Mouse (Mus musculus): ENCODE measurements around the gene Ndufb4.

Gene Ndufb4

GRCm38 (mm10) chr16:37629011-37629410, 25.2 kb downstream of the Ndufb4 start:
- DNase-seq = no peak

GRCm38 (mm10) chr16:37628336-37628735, 25.9 kb downstream of the Ndufb4 start:
- no peak for DNase-seq

- DNase-seq = no peak
Measured at GRCm38 (mm10) chr16:37626388-37626949, 27.8 kb downstream of the Ndufb4 start.

GRCm38 (mm10) chr16:37622919-37623318, 31.3 kb downstream of the Ndufb4 start:
- DNase-seq = no peak

GRCm38 (mm10) chr16:37622403-37622802, 31.9 kb downstream of the Ndufb4 start:
- DNase-seq = no peak

- peak; percentile 28 for DNase-seq
Measured at GRCm38 (mm10) chr16:37617695-37618094, 36.6 kb downstream of the Ndufb4 start.

GRCm38 (mm10) chr16:37616104-37616503, 38.1 kb downstream of the Ndufb4 start:
- DNase-seq = no peak

- no peak for DNase-seq
Measured at GRCm38 (mm10) chr16:37615429-37615828, 38.8 kb downstream of the Ndufb4 start.

GRCm38 (mm10) chr16:37614540-37614939, 39.7 kb downstream of the Ndufb4 start:
- no peak for DNase-seq

- DNase-seq = no peak
Measured at GRCm38 (mm10) chr16:37612013-37612412, 42.2 kb downstream of the Ndufb4 start.

- DNase-seq = no peak
Measured at GRCm38 (mm10) chr16:37611072-37611471, 43.2 kb downstream of the Ndufb4 start.

- DNase-seq = peak; percentile 25
Measured at GRCm38 (mm10) chr16:37610333-37610732, 43.9 kb downstream of the Ndufb4 start.

GRCm38 (mm10) chr16:37604243-37604642, 50.0 kb downstream of the Ndufb4 start:
- no peak for DNase-seq

- no peak for DNase-seq
Measured at GRCm38 (mm10) chr16:37603431-37603830, 50.8 kb downstream of the Ndufb4 start.

GRCm38 (mm10) chr16:37599326-37599725, 54.9 kb downstream of the Ndufb4 start:
- DNase-seq = no peak

- no peak for DNase-seq
Measured at GRCm38 (mm10) chr16:37598463-37598862, 55.8 kb downstream of the Ndufb4 start.

- no peak for DNase-seq
Measured at GRCm38 (mm10) chr16:37597412-37597811, 56.8 kb downstream of the Ndufb4 start.

Measured in right cerebral cortex, postnatal 14 days (tissue).